Mouse (Mus musculus) thymus, adult 2 months (tissue): ENCODE measurements around the gene Phf21a.

ENCODE experiments used
- CTCF ChIP-seq: fragments of 200-500 bp; IDR thresholded peaks from 2 replicates; pipeline ENCODE4 v1.5.1; 2012; ENCODE audit warnings: mild to moderate bottlenecking, control low read depth, low read length, moderate library complexity, borderline replicate concordance; ENCODE audit not compliant: control insufficient read depth, poor library complexity, insufficient read depth; ENCODE audit errors: extremely low read depth
- POLR2A ChIP-seq: fragments of 200-500 bp; IDR thresholded peaks from 2 replicates; pipeline ENCODE4 v1.6.1; 2012; ENCODE audit warnings: mild to moderate bottlenecking, low read length, control low read depth, moderate library complexity; ENCODE audit not compliant: control insufficient read depth, poor library complexity, insufficient read depth; ENCODE audit errors: extremely low read depth

DNA sequence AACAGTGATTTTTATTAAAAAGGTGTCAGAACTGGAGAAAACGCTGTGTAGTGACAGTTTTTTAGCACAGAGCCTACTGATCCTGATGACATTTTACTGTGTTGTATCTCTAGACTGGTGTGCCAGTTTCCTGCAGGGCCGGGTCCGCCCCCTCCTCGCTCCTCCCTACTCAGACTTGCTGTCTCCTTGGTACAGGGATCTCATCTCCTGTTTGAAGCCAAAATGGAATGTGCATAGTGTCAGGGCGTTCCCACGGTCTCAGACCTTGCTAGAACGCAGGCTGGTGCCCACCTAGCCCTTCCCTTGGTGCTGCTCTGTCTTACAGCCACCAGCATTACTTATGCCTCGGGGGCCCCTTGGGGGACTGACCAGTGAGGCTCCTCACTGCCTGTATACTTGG lies 268.9 kb downstream of the Phf21a start:
- no peak for TF ChIP-seq POLR2A
- TF ChIP-seq CTCF, result no peak
